Mouse (Mus musculus): Measurements from ENCODE around the gene Zfyve26.

The Zfyve26 gene

DNA sequence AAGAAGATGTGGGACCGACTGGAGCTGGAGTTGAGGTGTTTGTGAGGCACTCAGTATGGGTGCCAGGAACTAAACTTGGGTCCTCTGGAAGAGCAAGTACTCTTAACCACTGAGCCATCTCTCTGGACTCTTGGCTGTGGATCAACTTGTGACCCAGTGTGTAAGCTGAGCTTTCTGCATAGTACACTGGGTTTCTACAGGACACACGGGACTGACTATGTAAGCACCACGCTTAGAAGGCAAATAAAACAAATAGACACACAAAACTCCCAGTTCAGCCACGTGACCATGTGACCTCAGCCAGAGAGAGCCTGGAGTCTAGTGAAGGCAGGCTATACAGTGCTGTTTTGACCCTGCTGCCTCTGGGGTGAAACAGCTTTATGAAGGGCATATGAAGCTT, 23.5 kb downstream of the Zfyve26 start:
- in situ Hi-C loops (cut with MboI; ENCODE audit: unreplicated experiment in 2 of 2): no loop called here

GRCm38 (mm10) chr12:79261035-79261434, 35.1 kb downstream of the Zfyve26 start:
- in situ Hi-C loops (cut with MboI; ENCODE audit: unreplicated experiment in 2 of 2): loop anchor here (5.0 kb wide), 1 partner anchor 69 kb away; the partner anchor contains the start of gene Rdh11 (in 2 of the 2)

DNA sequence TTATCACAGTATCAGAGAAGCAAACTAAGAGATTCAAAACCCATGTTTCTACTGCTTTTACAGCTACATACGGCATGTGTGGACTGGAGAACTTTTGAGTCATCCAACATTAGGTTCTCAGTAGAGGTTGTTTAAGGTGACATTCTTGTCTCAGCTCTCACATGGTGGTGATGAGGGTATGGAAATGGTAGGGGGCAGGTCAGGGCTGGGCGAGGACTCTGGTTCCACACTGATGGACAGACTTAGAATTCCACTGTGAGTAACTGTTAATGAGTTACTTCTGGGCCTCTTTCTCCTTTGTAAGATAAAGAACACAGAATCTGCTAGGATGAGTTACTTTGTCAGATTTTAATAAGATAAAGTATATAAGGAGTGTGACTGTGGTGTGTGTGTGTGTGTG, 36.0 kb downstream of the Zfyve26 start:
- in situ Hi-C loops (cut with MboI; ENCODE audit: unreplicated experiment in 2 of 2): loop anchor here (5.0 kb wide), 1 partner anchor 68 kb away; the partner anchor contains the start of gene Rdh11 (in 2 of the 2)

DNA sequence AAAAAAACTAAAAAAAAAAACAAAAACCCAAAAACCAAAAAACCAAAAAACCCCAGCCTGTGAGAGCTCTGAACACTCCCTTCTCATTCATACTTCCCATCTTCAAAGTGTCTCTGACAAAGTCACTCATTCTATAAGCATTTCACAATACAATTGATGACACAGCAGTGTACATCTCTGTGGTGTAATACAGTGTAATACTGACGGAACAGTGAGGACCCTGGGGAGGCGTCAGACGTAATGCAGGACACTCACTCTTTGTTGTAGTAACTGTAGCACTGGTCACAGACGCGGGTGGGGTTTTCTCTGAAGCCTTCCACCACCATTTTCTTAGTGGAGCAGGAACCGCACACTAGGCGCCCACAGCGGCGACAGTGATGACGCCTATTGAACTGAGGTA, 41.1 kb downstream of the Zfyve26 start:
- in situ Hi-C loops (cut with MboI; ENCODE audit: unreplicated experiment in 2 of 2): no loop called here

- in situ Hi-C loops (cut with MboI; ENCODE audit: unreplicated experiment in 2 of 2): no loop called here
Measured at GRCm38 (mm10) chr12:79253294-79254053, 42.6 kb downstream of the Zfyve26 start.

DNA sequence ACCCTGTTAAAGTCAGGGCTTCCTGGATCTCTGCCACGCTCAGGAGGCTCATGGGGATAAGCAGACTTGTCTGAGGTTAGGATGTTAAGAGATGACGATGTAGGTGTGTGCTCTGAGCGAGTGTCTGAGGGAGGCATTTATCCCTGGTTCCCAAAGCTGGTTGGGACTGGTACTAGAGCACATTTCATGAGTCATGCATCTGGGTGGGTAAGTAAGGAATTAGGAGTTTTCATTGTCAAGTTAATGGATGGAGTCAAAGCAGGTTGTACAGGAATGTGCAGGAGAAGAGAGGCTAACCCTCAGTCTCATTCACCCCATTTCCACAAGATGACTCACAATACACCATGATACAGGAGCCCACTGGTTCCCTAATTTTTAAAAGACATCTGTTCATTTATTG, 48.0 kb downstream of the Zfyve26 start:
- in situ Hi-C loops (cut with MboI; ENCODE audit: unreplicated experiment in 2 of 2): no loop called here

DNA sequence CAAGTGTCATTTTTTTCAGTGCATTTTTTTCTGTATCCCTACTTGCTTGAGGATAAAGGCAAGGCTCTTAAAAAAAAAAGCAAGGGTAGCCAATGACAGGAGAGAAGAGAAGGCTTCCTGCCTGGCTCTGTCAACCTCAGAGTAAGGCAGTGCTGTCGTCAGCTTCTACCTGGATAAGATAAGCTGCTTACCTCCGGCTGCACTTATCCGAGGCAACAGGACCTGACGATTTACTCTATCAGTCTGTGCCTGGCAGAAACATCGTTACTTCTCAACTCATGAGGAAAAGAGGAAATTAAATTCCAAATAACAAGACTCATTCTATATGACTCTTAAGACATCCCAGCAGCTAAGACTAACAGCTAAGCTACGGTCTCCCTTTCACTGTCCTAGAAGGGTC, 53.2 kb downstream of the Zfyve26 start:
- in situ Hi-C loops (cut with MboI; ENCODE audit: unreplicated experiment in 2 of 2): no loop called here

GRCm38 (mm10) chr12:79241985-79242384, 54.1 kb downstream of the Zfyve26 start:
- in situ Hi-C loops (cut with MboI; ENCODE audit: unreplicated experiment in 2 of 2): no loop called here

DNA sequence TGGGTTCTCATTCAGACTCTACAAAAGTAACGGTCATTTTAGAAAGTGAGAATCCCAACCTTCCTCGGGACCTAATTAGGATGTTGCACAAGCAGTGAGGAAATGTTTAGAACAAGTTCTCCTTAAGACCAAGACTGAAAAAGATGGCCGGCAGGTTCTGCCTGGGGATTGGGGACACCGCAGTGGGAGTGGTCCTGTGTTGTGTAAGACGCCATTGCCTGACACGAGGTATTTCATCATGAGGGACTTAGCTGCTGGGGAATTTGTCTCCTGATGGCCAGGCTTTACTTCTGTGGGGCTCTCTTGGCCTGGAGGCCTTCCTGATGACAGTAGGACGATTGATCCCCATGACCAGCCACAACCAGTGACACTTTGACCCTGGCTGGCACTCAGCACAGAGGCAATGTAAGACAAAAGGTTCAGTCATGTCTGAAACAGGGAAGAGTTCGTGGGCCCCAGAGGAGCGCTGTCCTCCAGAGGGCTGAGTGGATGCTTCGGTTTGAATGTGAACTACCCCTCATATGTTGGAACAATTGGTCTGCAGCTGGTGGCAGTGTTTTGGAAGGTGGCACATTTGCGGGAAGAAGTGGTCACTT, 60.5 kb downstream of the Zfyve26 start:
- in situ Hi-C loops (cut with MboI; ENCODE audit: unreplicated experiment in 2 of 2): no loop called here

- in situ Hi-C loops (cut with MboI; ENCODE audit: unreplicated experiment in 2 of 2): no loop called here
Measured at GRCm38 (mm10) chr12:79217511-79217910, 78.6 kb downstream of the Zfyve26 start.

- in situ Hi-C loops (cut with MboI; ENCODE audit: unreplicated experiment in 2 of 2): no loop called here
Measured at GRCm38 (mm10) chr12:79211447-79211846, 84.7 kb downstream of the Zfyve26 start.

DNA sequence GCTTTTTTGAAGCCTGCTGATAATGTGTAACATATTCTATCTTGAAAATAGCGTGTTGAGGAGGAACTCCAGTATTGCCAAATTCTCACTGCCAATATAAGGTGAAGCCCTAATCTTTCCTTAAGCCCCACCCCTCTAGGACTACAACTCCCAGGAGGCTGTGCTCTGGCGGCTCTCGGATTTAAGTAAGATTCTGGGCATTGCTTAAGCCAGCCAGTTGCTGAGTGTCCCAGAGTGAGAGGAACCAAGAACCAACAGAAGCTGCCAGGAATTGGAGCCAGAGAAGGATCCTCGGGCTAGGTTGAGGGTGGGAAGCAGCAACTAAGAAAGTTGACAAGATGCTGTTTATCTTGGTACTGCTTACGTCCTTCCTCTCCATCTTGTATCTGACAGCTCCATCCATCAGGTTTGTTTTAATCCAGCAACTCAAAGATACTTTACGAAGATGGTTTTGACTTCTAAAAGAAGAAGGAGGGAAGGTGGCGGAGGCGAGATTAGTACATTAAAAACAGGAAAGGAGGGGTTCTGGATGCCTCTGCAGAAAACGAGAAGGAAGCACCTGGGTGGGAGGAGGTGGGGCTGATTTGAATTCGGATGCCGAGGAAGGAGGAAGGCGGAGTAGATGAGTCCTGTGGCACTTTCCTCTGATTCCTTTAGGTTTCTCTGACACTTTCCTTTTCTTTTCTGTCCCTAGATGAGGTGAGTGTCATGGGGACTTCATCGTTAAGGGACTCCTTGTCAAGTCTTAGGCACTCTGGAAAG, 87.2 kb downstream of the Zfyve26 start, which contains the start of gene Rdh12:
Gene Rdh12 (plus strand): TSS at position 212 of the 762 bp plus-strand sequence.
- in situ Hi-C loops (cut with MboI; ENCODE audit: unreplicated experiment in 2 of 2): no loop called here

DNA sequence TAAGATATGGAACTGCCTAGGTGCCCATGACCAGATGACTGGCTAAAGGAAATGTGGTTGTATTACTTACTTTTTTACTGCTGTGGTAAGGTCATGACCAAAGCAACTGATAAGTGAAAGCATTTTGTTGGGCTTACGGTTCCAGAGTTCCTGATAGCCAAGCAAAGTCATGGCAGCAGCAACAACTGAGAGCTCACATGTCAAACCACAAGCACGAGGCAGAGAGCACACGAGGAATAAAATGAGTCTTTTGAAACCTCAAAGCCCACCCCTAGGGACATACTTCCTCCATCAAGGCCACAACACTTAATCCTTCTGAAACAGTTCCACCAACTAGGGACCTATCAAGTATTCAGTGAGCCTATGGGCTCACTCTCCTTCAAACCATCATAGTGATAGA, 94.2 kb downstream of the Zfyve26 start:
- in situ Hi-C loops (cut with MboI; ENCODE audit: unreplicated experiment in 2 of 2): no loop called here

DNA sequence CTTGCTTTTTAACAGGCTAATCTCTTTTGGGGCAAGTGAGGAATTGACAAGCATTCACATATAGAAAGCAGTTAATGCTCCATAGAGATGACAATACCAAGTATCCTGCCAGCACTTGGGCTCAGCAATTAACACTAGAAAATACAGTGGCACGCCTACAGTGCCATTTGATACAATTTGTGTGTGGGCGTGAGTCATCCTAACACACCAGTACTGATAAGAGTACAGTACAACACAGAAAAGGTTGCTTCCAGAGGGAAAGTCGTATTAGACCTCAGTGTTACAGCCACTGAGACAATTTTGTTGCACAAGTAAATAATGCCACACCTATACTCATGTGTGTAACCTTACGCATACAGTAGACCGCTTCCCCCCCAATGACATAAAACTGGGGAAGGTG, 99.0 kb downstream of the Zfyve26 start:
- in situ Hi-C loops (cut with MboI; ENCODE audit: unreplicated experiment in 2 of 2): loop anchor here (25.0 kb wide), 2 partner anchors 390 to 940 kb away; no protein-coding TSS in a partner anchor

GRCm38 (mm10) chr12:79193441-79193840, 102.7 kb downstream of the Zfyve26 start:
- in situ Hi-C loops (cut with MboI; ENCODE audit: unreplicated experiment in 2 of 2): loop anchor here (5.0 to 25.0 kb wide), 4 partner anchors 69 to 949 kb away; no protein-coding TSS in a partner anchor

GRCm38 (mm10) chr12:79192193-79192592, 103.9 kb downstream of the Zfyve26 start, which contains the start of gene Rdh11:
Rdh11 (minus strand) TSS chr12:79192293.
- in situ Hi-C loops (cut with MboI; ENCODE audit: unreplicated experiment in 2 of 2): loop anchor here (5.0 to 25.0 kb wide), 4 partner anchors 70 to 950 kb away; no protein-coding TSS in a partner anchor

GRCm38 (mm10) chr12:79191701-79192100, 104.4 kb downstream of the Zfyve26 start:
- in situ Hi-C loops (cut with MboI; ENCODE audit: unreplicated experiment in 2 of 2): loop anchor here (5.0 to 25.0 kb wide), 4 partner anchors 71 to 951 kb away; no protein-coding TSS in a partner anchor

GRCm38 (mm10) chr12:79190931-79191673, 105.0 kb downstream of the Zfyve26 start:
- in situ Hi-C loops (cut with MboI; ENCODE audit: unreplicated experiment in 2 of 2): loop anchor here (5.0 to 25.0 kb wide), 4 partner anchors 71 to 951 kb away; no protein-coding TSS in a partner anchor

GRCm38 (mm10) chr12:79185160-79185559, 110.9 kb downstream of the Zfyve26 start:
- in situ Hi-C loops (cut with MboI; ENCODE audit: unreplicated experiment in 2 of 2): loop anchor here (25.0 kb wide), 2 partner anchors 402 to 952 kb away; no protein-coding TSS in a partner anchor

All from v-Abl transformed pro-B cells (cell line).